ENCODE assay signal across 22 mouse cellular contexts in the genomic region with DNA sequence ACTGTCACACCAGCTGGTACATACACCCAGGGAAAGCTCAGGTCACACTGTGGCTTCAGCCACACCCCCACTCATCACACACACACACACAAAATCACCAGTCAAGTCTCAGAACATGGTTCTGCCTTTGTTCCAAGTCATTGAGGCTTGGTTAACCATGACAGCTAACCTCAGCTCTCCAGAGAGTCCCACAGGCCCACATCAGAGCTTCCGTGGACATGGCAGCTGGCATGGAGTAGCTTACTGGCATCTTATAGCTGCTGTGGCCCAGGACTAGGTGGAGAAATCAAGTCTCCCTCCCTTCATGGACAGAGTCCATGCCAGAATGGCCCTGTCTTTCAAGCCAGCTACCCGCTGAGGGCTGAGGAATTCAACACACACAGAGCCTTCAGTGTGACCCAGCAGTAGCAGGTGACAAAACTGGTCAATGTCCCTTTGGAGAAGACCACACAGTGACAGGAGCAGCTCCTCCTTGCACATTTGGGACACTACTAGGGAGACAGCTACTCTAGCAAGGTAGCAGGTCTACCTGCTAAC.
A peak's percentile ranks its signal among the peaks of the same experiment; 100 is the strongest.
DNase-seq lines count a peak whose midpoint lies in the region; ATAC-seq and TF ChIP-seq lines count a peak whose summit lies in the region.
"Had no signal": no experiment of that assay in that cellular context is flagged by ENCODE, and none has a peak within 500 bp of the region (broad histone marks: within the 10 kb centered on the region; RNA-seq: fewer than 3 reads in every experiment).

No protein-coding gene starts in this region.

- no peaks in the 10 kb centered on the region; the same call in 1 of the 2 replicates for H3K36me3 ChIP-seq in hindbrain, postnatal 0 days (ENCODE audit: insufficient read depth, low read length)
- peaks cover 55% of the 10 kb centered on the region for H3K36me3 ChIP-seq in hindbrain, embryonic 13.5 days
- peaks cover 32% of the 10 kb centered on the region for H3K36me3 ChIP-seq in midbrain, postnatal 0 days (ENCODE audit: insufficient read depth, low read length)
- H3K36me3 ChIP-seq in midbrain, embryonic 11.5 days (ENCODE audit: control insufficient read depth, insufficient read depth, low read length) = no peaks in the 10 kb centered on the region; the same call in 1 of the 2 replicates
- H3K36me3 ChIP-seq: heart, embryonic 10.5 days had no signal

- H3K27me3 ChIP-seq in hindbrain, postnatal 0 days (ENCODE audit: insufficient read depth, low read length) = no peaks in the 10 kb centered on the region
- no peaks in the 10 kb centered on the region for H3K27me3 ChIP-seq in hindbrain, embryonic 13.5 days
- no peaks in the 10 kb centered on the region for H3K27me3 ChIP-seq in midbrain, postnatal 0 days (ENCODE audit: insufficient read depth, low read length)
- H3K27me3 ChIP-seq in midbrain, embryonic 11.5 days (ENCODE audit: control insufficient read depth, insufficient read depth, low read length) = no peaks in the 10 kb centered on the region
- H3K27me3 ChIP-seq: embryonic facial prominence, embryonic 12.5 days; forebrain, embryonic 12.5 days; hindbrain, embryonic 15.5 days; Patski had no signal

- no peaks in the 10 kb centered on the region for H3K9me3 ChIP-seq in hindbrain, postnatal 0 days (ENCODE audit: low read length)
- H3K9me3 ChIP-seq in hindbrain, embryonic 13.5 days = no peaks in the 10 kb centered on the region
- H3K9me3 ChIP-seq in midbrain, postnatal 0 days (ENCODE audit: low read length) = no peaks in the 10 kb centered on the region
- no peaks in the 10 kb centered on the region for H3K9me3 ChIP-seq in midbrain, embryonic 11.5 days (ENCODE audit: control insufficient read depth, low read length)
- H3K9me3 ChIP-seq: embryonic facial prominence, embryonic 12.5 days; forebrain, embryonic 12.5 days; heart, embryonic 10.5 days; hindbrain, embryonic 15.5 days had no signal

- no peak for ATAC-seq in cerebellum, adult (ENCODE audit: insufficient number of reproducible peaks, low FRiP score, low TSS enrichment)
- peak; percentile 57 for ATAC-seq in hindbrain, postnatal 0 days
- no peak for ATAC-seq in hindbrain, embryonic 13.5 days (ENCODE audit: low FRiP score)
- no peak for ATAC-seq in midbrain, postnatal 0 days (ENCODE audit: low FRiP score)
- no peak for ATAC-seq in midbrain, embryonic 11.5 days (ENCODE audit: low FRiP score)
- ATAC-seq: activated CD4-positive, CD25-positive, alpha-beta regulatory T cell, adult 4 months; forebrain, embryonic 16.5 days; inflammation-experienced regulatory T-cells, adult 6 months; Patski had no signal

- no peaks in the 10 kb centered on the region for H3K4me1 ChIP-seq in hindbrain, postnatal 0 days (ENCODE audit: insufficient read depth, low read length)
- H3K4me1 ChIP-seq in hindbrain, embryonic 13.5 days (replicated peaks) = peaks cover 36% of the 10 kb centered on the region
- peaks cover 3% of the 10 kb centered on the region; the same call in 1 of the 2 replicates for H3K4me1 ChIP-seq in midbrain, postnatal 0 days (ENCODE audit: insufficient read depth, low read length)
- H3K4me1 ChIP-seq in midbrain, embryonic 11.5 days (ENCODE audit: control insufficient read depth, insufficient read depth, low read length) = peaks cover 3% of the 10 kb centered on the region

- H3K4me2 ChIP-seq in hindbrain, postnatal 0 days (ENCODE audit: low read depth, low read length) = no peak overlapping the region
- H3K4me2 ChIP-seq in hindbrain, embryonic 13.5 days = no peak overlapping the region
- no peak overlapping the region for H3K4me2 ChIP-seq in midbrain, postnatal 0 days (ENCODE audit: low read depth, low read length, poor library complexity, severe bottlenecking)
- no peak overlapping the region for H3K4me2 ChIP-seq in midbrain, embryonic 11.5 days
- H3K4me2 ChIP-seq: embryonic facial prominence, embryonic 12.5 days; forebrain, embryonic 12.5 days; hindbrain, embryonic 15.5 days had no signal

- no peak overlapping the region for H3K4me3 ChIP-seq in hindbrain, postnatal 0 days (ENCODE audit: low read length)
- H3K4me3 ChIP-seq in hindbrain, embryonic 13.5 days = no peak overlapping the region
- H3K4me3 ChIP-seq in midbrain, postnatal 0 days (ENCODE audit: low read depth, low read length) = no peak overlapping the region
- no peak overlapping the region for H3K4me3 ChIP-seq in midbrain, embryonic 11.5 days (ENCODE audit: low read depth, low read length)
- H3K4me3 ChIP-seq: embryonic facial prominence, embryonic 12.5 days; forebrain, embryonic 12.5 days; heart, embryonic 10.5 days; hindbrain, embryonic 15.5 days had no signal

- WGBS in hindbrain, postnatal 0 days = 47% methylated on average over 2 of the region's 2 CpGs
- 69% methylated on average over 2 of the region's 2 CpGs for WGBS in hindbrain, embryonic 13.5 days
- 71% methylated on average over 2 of the region's 2 CpGs for WGBS in midbrain, postnatal 0 days
- WGBS in midbrain, embryonic 11.5 days = 89% methylated on average over 2 of the region's 2 CpGs

- no peak for TF ChIP-seq CTCF in hindbrain, postnatal 0 days (IDR thresholded peaks at IDR 0.05; ENCODE audit: low read depth)
- TF ChIP-seq CTCF in midbrain, postnatal 0 days (IDR thresholded peaks at IDR 0.05) = no peak

- no peak overlapping the region for H3K27ac ChIP-seq in hindbrain, postnatal 0 days
- no peak overlapping the region for H3K27ac ChIP-seq in hindbrain, embryonic 13.5 days
- H3K27ac ChIP-seq in midbrain, postnatal 0 days (ENCODE audit: low read depth, low read length) = no peak overlapping the region
- H3K27ac ChIP-seq in midbrain, embryonic 11.5 days (ENCODE audit: low read depth, low read length) = no peak overlapping the region
- H3K27ac ChIP-seq: embryonic facial prominence, embryonic 12.5 days; forebrain, embryonic 12.5 days; hindbrain, embryonic 15.5 days had no signal

- no peak overlapping the region for H3K9ac ChIP-seq in hindbrain, postnatal 0 days (replicated peaks; ENCODE audit: low read length)
- H3K9ac ChIP-seq in hindbrain, embryonic 13.5 days = no peak overlapping the region
- no peak overlapping the region for H3K9ac ChIP-seq in midbrain, postnatal 0 days (replicated peaks; ENCODE audit: low read length, poor library complexity, severe bottlenecking)
- no peak overlapping the region for H3K9ac ChIP-seq in midbrain, embryonic 11.5 days (ENCODE audit: low read length)
- H3K9ac ChIP-seq: embryonic facial prominence, embryonic 12.5 days; forebrain, embryonic 12.5 days; hindbrain, embryonic 15.5 days had no signal

- DNase-seq in cerebellum, postnatal 14 days = peak; percentile 67 to 75
- peak; percentile 57 for DNase-seq in hindbrain, postnatal 0 days (ENCODE audit: low spot score)
- DNase-seq in midbrain, postnatal 0 days (ENCODE audit: low spot score) = peak; percentile 66
- DNase-seq in midbrain, embryonic 11.5 days (ENCODE audit: low spot score, missing footprints) = no peak
- DNase-seq in layer of hippocampus, adult 11-12 months (ENCODE audit: low spot score) = no peak
- DNase-seq: adrenal gland, adult 2 months; adrenal gland, postnatal 25 days; embryo, embryonic 11 days; gastrocnemius, postnatal 10 days; heart, adult 18-20 months; heart, postnatal 10 days; heart, postnatal 4 days had no signal

Comparison
In these comparisons a context has a peak if more than half of its experiments do, and no peak if none do; other contexts are left out.
1. DNase-seq: peak in cerebellum, postnatal 14 days (2 of 2), hindbrain, postnatal 0 days (single experiment) and midbrain, postnatal 0 days (single experiment); none in midbrain, embryonic 11.5 days (single experiment) and layer of hippocampus, adult 11-12 months (single experiment).